Mouse (Mus musculus): ENCODE measurements at regions not wholly inside any gene's neighbourhood (a gene's known extent, or its start where the extent isn't known, plus 50 kb on each side); places are given as distances from the start of the nearest gene placed in this dataset.

GRCm38 (mm10) chr11:40624126-40624778, 70.8 kb downstream of the Mat2b start:
- H3K9me3 ChIP-seq (replicated peaks; ENCODE audit: control insufficient read depth, low read length) = no peaks in the 10 kb centered on the region
- WGBS = 80% methylated on average over 3 of the region's 3 CpGs

DNA sequence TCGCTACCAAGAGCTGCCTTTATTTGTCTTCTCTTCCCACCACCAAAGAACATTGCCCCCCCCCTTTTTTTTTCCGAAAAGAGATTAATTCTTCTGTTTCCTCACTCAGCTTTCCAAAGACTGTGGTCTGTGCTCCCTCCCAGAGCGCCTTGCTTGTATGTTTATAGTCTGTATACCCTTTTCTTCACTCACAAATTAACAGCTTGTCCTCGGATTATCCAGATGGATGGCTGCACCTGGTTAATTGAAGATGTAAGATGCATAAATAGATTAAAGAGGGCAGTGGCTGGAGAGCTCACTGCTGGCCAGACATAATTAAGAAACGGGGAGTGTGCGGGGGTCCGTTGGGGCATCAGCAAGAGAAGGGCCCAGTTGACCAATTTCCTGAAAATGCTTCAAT, 75.0 kb downstream of the Mat2b start:
- Histone ChIP-seq H3K27me3 (ENCODE audit: control insufficient read depth, insufficient read depth, low read length) (no peaks in the 10 kb centered on the region), H3K4me2 (ENCODE audit: low read depth, low read length) (no peak overlapping the region), H3K36me3 (replicated peaks; ENCODE audit: control insufficient read depth, insufficient read depth, low read depth, low read length) (no peaks in the 10 kb centered on the region), H3K9me3 (replicated peaks; ENCODE audit: control insufficient read depth, low read length) (no peaks in the 10 kb centered on the region), H3K27ac (replicated peaks; ENCODE audit: low read depth, low read length) (no peak overlapping the region), H3K4me3 (ENCODE audit: low read depth, low read length) (no peak overlapping the region), H3K4me1 (ENCODE audit: control insufficient read depth, insufficient read depth, low read length) (no peaks in the 10 kb centered on the region), H3K9ac (replicated peaks; ENCODE audit: low read length) (no peak overlapping the region)
- WGBS = 75% methylated on average over 7 of the region's 7 CpGs
- DNase-seq (ENCODE audit: low spot score) = no peak
- ATAC-seq (replicated peaks; ENCODE audit: insufficient number of reproducible peaks, low FRiP score, low TSS enrichment, low read depth) = no peak

More at GRCm38 (mm10) chr11:40624126-40624778, 70.8 kb downstream of the Mat2b start:
- Histone ChIP-seq H3K4me1 (ENCODE audit: control insufficient read depth, insufficient read depth, low read length) (no peaks in the 10 kb centered on the region), H3K36me3 (replicated peaks; ENCODE audit: control insufficient read depth, insufficient read depth, low read depth, low read length) (no peaks in the 10 kb centered on the region), H3K27me3 (ENCODE audit: control insufficient read depth, insufficient read depth, low read length) (no peaks in the 10 kb centered on the region), H3K27ac (replicated peaks; ENCODE audit: low read depth, low read length) (no peak overlapping the region), H3K4me3 (ENCODE audit: low read depth, low read length) (no peak overlapping the region), H3K4me2 (ENCODE audit: low read depth, low read length) (no peak overlapping the region), H3K9ac (replicated peaks; ENCODE audit: low read length) (no peak overlapping the region)
- ATAC-seq (replicated peaks; ENCODE audit: insufficient number of reproducible peaks, low FRiP score, low TSS enrichment, low read depth) = no peak
- no peak for DNase-seq (ENCODE audit: low spot score)

DNA sequence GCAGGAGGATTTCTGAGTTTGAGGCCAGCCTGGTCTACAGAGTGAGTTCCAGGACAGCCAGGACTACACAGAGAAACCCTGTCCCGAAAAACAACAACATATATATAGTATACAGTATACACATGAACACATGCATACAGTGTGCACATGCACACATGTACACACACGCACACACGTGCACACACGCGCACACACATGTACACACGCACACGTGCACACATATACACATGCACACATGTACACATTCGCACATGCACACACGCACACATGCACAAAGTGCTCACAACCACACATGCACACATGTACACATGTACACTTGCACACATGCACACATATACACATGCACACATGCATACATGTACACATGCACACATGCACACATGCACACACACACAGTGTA, 92.0 kb downstream of the Mat2b start:
- H3K27ac ChIP-seq (replicated peaks; ENCODE audit: low read depth, low read length) = no peak overlapping the region
- H3K4me1 ChIP-seq (ENCODE audit: control insufficient read depth, insufficient read depth, low read length) = no peaks in the 10 kb centered on the region
- 0 out of 2 replicates have a peak, but pooled peaks have one; percentile 34 for ATAC-seq (replicated peaks; ENCODE audit: insufficient number of reproducible peaks, low FRiP score, low TSS enrichment, low read depth)
- H3K27me3 ChIP-seq (ENCODE audit: control insufficient read depth, insufficient read depth, low read length) = no peaks in the 10 kb centered on the region
- 92% methylated on average over 9 of the region's 9 CpGs for WGBS
- no peak overlapping the region for H3K9ac ChIP-seq (replicated peaks; ENCODE audit: low read length)
- DNase-seq (ENCODE audit: low spot score) = no peak
- no peaks in the 10 kb centered on the region for H3K36me3 ChIP-seq (replicated peaks; ENCODE audit: control insufficient read depth, insufficient read depth, low read depth, low read length)
- H3K4me3 ChIP-seq (ENCODE audit: low read depth, low read length) = no peak overlapping the region
- no peak overlapping the region for H3K4me2 ChIP-seq (ENCODE audit: low read depth, low read length)
- no peaks in the 10 kb centered on the region for H3K9me3 ChIP-seq (replicated peaks; ENCODE audit: control insufficient read depth, low read length)

- Histone ChIP-seq H3K4me3 (ENCODE audit: low read depth, low read length) (no peak overlapping the region), H3K4me2 (ENCODE audit: low read depth, low read length) (no peak overlapping the region), H3K4me1 (ENCODE audit: control insufficient read depth, insufficient read depth, low read length) (no peaks in the 10 kb centered on the region), H3K9me3 (replicated peaks; ENCODE audit: control insufficient read depth, low read length) (no peaks in the 10 kb centered on the region), H3K27ac (replicated peaks; ENCODE audit: low read depth, low read length) (no peak overlapping the region), H3K9ac (replicated peaks; ENCODE audit: low read length) (no peak overlapping the region), H3K36me3 (replicated peaks; ENCODE audit: control insufficient read depth, insufficient read depth, low read depth, low read length) (no peaks in the 10 kb centered on the region), H3K27me3 (ENCODE audit: control insufficient read depth, insufficient read depth, low read length) (no peaks in the 10 kb centered on the region)
- ATAC-seq (replicated peaks; ENCODE audit: insufficient number of reproducible peaks, low FRiP score, low TSS enrichment, low read depth) (no peak), DNase-seq (ENCODE audit: low spot score) (peak; percentile 63)
- WGBS = 0% methylated on average over 1 of the region's 1 CpGs
Measured at GRCm38 (mm10) chr11:40601572-40601909, 93.5 kb downstream of the Mat2b start.

DNA sequence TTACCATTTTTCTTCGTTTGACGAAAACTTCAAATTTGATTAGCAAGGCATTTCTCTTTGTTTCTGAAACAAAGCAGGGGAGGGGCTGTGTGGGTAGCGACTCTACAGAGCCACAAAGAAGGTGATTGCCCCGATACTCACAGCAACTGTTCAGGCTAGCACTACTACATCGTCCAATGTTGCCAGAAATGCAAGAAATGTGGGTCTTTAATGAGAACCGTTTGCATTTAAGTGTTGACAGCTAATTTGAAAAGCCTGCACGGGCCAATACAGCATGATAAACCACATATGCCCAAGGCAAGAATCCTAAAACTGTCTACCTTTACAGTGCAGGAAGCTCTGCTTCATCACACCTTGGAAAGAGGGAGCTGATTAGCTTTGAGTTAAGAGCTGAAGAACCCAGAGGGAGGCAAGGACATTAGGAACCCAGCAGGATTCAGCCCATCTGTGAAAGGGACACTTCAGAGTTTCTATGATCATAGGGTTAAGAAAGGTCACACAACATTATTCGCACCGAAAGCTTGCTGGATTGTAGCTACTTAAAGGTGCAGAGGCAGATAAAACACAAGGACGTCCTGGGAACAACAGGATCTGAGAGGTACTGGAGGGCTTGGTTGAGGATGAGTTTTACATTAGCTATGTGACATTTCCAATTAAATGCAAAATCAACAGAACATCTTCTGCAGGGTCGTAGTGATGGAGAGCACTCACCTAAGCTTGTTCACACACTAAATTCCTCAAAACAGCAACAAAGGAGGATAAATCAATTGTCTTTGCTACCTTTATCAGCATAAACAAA, 94.0 kb downstream of the Mat2b start:
- DNase-seq (ENCODE audit: low spot score) (no peak), ATAC-seq (replicated peaks; ENCODE audit: insufficient number of reproducible peaks, low FRiP score, low TSS enrichment, low read depth) (no peak)
- Histone ChIP-seq H3K27ac (replicated peaks; ENCODE audit: low read depth, low read length) (no peak overlapping the region), H3K9me3 (replicated peaks; ENCODE audit: control insufficient read depth, low read length) (no peaks in the 10 kb centered on the region), H3K4me2 (ENCODE audit: low read depth, low read length) (no peak overlapping the region), H3K4me1 (ENCODE audit: control insufficient read depth, insufficient read depth, low read length) (no peaks in the 10 kb centered on the region), H3K27me3 (ENCODE audit: control insufficient read depth, insufficient read depth, low read length) (no peaks in the 10 kb centered on the region), H3K9ac (replicated peaks; ENCODE audit: low read length) (no peak overlapping the region), H3K4me3 (ENCODE audit: low read depth, low read length) (no peak overlapping the region), H3K36me3 (replicated peaks; ENCODE audit: control insufficient read depth, insufficient read depth, low read depth, low read length) (no peaks in the 10 kb centered on the region)
- WGBS = 22% methylated on average over 11 of the region's 11 CpGs

DNA sequence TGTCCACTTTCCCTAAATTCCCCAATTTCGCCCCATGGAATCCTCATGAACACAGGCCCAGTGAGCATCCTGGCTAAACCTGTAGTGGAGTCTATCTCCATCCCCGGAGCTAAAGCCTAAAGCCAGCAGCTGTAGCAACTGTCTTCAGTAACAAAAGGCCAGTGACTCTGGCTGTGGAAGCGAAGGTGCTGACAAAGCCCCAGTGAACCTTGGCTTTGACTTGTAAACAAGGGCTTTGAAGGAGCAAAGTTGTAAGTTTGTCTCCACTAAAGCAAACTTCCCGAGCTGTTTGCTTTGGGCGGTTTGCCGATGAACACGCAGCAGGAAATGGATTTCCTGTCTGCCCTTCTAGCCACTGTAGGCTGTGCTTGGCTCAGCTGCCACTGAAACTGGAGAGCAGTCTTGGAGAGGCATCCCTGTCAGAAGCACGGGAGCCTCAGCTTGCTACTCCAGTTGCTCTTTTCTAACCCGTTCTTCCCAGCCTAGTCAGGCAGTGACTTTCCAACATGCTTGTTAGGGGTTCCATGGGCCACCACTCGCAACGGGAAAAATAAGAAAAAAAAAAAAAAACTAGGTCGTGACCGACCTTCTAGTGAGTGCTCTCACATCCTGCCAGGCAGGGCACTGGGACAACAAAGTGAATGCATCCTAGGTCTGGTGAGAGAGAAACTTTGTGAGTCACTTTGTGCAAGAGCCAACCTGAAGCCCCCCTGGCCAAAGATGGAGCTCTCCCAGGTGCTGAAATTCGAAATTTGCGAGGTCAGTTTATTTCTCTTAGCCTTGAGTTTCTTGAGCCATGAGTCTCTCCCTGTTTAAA, 94.8 kb downstream of the Mat2b start:
- Histone ChIP-seq H3K4me2 (ENCODE audit: low read depth, low read length) (no peak overlapping the region), H3K27me3 (ENCODE audit: control insufficient read depth, insufficient read depth, low read length) (no peaks in the 10 kb centered on the region), H3K4me1 (ENCODE audit: control insufficient read depth, insufficient read depth, low read length) (no peaks in the 10 kb centered on the region), H3K36me3 (replicated peaks; ENCODE audit: control insufficient read depth, insufficient read depth, low read depth, low read length) (no peaks in the 10 kb centered on the region), H3K9ac (replicated peaks; ENCODE audit: low read length) (no peak overlapping the region), H3K27ac (replicated peaks; ENCODE audit: low read depth, low read length) (no peak overlapping the region), H3K9me3 (replicated peaks; ENCODE audit: control insufficient read depth, low read length) (no peaks in the 10 kb centered on the region), H3K4me3 (ENCODE audit: low read depth, low read length) (no peak overlapping the region)
- 7% methylated on average over 15 of the region's 15 CpGs for WGBS
- DNase-seq (ENCODE audit: low spot score) = peak; percentile 81
- no peak for ATAC-seq (replicated peaks; ENCODE audit: insufficient number of reproducible peaks, low FRiP score, low TSS enrichment, low read depth)

GRCm38 (mm10) chr11:40596347-40596746, 98.7 kb downstream of the Mat2b start:
- Histone ChIP-seq H3K9me3 (replicated peaks; ENCODE audit: control insufficient read depth, low read length) (no peaks in the 10 kb centered on the region), H3K4me3 (ENCODE audit: low read depth, low read length) (no peak overlapping the region), H3K4me1 (ENCODE audit: control insufficient read depth, insufficient read depth, low read length) (no peaks in the 10 kb centered on the region), H3K4me2 (ENCODE audit: low read depth, low read length) (no peak overlapping the region), H3K27ac (replicated peaks; ENCODE audit: low read depth, low read length) (no peak overlapping the region), H3K9ac (replicated peaks; ENCODE audit: low read length) (no peak overlapping the region), H3K27me3 (ENCODE audit: control insufficient read depth, insufficient read depth, low read length) (no peaks in the 10 kb centered on the region), H3K36me3 (replicated peaks; ENCODE audit: control insufficient read depth, insufficient read depth, low read depth, low read length) (no peaks in the 10 kb centered on the region)
- ATAC-seq (replicated peaks; ENCODE audit: insufficient number of reproducible peaks, low FRiP score, low TSS enrichment, low read depth) (no peak), DNase-seq (ENCODE audit: low spot score) (no peak)
- WGBS = 53% methylated on average over 3 of the region's 3 CpGs

DNA sequence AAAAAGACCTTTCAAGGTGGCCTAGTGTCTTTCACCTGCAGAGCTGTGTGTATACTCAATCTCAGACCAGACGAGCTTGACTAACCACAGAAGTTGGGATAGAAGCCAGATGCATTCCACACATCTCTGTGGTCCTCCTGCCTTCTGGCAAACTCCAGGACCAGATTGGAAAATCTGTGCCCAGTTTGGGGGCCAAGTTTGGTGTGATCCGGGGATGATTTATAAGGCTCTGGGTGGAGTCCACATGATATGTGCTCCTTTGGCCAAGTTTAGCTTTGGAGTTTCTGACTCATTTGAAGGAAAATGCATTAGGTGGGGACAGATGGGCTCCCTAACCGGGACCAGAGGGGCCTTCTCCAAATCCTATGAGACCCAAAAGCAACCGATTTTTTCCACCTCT, 102.9 kb downstream of the Mat2b start:
- Histone ChIP-seq H3K4me2 (ENCODE audit: low read depth, low read length) (no peak overlapping the region), H3K4me1 (ENCODE audit: control insufficient read depth, insufficient read depth, low read length) (no peaks in the 10 kb centered on the region), H3K27me3 (ENCODE audit: control insufficient read depth, insufficient read depth, low read length) (no peaks in the 10 kb centered on the region), H3K4me3 (ENCODE audit: low read depth, low read length) (no peak overlapping the region), H3K9ac (replicated peaks; ENCODE audit: low read length) (no peak overlapping the region), H3K36me3 (replicated peaks; ENCODE audit: control insufficient read depth, insufficient read depth, low read depth, low read length) (no peaks in the 10 kb centered on the region), H3K27ac (replicated peaks; ENCODE audit: low read depth, low read length) (no peak overlapping the region), H3K9me3 (replicated peaks; ENCODE audit: control insufficient read depth, low read length) (no peaks in the 10 kb centered on the region)
- DNase-seq (ENCODE audit: low spot score) = no peak
- ATAC-seq (replicated peaks; ENCODE audit: insufficient number of reproducible peaks, low FRiP score, low TSS enrichment, low read depth) = no peak
- 83% methylated on average over 4 of the region's 4 CpGs for WGBS
